Mouse (Mus musculus): ENCODE measurements around the gene Slc25a20.

Slc25a20 gene

DNA sequence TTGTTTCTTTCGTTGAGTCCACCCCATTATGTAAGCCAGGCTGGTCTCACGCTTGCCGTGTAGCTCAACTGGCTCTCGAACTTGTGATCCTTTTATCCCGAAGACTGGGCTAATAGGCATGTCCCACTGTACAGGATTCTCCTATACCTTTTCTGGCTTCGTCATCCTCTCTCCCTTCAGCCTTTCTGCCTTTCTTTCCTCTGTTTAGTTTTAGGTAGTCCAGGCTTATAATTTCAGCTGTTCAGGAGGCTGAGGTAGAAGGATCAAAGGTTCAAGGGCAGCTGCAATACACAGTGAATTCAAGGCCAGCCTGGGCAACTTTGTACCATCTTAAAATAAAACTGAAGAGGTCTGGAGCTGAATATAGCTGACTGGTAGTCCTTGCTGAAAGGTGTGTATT lies 25.3 kb downstream of the Slc25a20 start:
- DNase-seq (ENCODE audit: low spot score in 2 of 2): no peak

DNA sequence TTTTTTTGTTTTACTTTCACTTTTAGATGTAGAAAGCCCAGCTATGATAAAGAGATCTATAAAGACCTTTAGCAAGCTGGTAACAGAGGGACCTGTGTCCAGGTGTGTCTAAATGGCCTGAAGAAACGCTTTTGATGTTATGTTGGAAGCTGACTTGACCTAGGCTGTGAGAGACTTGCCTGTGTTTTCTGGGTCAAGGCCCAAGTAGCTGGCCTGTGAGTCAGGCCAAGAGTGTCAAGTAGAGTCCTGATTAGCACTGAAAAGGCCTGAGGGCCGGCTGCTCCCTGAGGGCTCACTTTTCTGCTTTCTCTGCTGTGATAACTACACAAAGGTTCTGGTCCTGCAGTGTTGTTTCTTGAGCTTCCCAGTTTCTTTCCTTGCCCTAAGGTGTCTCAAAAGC lies 25.8 kb downstream of the Slc25a20 start:
- DNase-seq (ENCODE audit: low spot score in 2 of 2): no peak

DNA sequence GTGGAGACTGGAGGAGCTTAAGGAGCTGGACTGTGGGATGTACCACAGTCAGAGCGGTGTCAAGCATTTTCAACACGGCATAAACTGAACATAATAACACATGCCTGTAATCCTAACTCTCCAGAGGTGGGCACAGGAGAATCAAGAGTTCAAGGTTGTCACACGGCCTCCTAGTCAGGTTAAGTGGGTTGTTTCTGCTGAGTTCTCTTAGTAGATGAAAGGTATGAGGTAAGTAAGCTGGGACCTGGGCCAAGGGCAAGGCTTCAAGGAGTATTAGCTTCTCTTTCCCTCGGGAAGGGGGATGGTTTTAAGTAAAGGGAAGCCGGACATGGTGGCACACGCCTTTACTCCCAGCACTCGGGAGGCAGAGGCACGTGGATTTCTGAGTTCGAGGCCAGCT lies 26.6 kb downstream of the Slc25a20 start:
- DNase-seq (ENCODE audit: low spot score in 2 of 2): no peak

GRCm38 (mm10) chr9:108689106-108689505 lies 27.2 kb downstream of the Slc25a20 start, which contains the start of gene Prkar2a:
Gene Prkar2a, plus strand, starts transcription at chr9:108689314.
- no peak for DNase-seq (ENCODE audit: low spot score in 2 of 2)

DNA sequence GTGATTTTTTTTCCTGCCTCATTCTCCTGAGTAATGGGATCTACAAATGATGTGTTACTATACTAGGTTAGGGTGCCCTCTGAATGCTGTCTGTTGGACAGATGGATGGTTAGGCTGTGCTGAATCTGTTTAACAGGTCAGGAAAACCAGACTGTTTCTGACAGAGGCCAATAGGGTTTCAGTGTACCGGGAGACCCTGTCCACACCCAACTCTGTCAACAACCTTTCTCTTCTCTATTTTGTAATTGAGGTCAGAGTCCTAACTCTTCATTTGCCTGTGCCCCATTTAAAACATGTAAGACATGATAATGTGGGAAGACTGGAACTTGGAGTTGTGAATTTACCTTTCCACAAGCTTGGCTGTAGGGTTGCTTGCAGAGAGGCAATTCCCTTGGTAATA lies 28.1 kb downstream of the Slc25a20 start:
- DNase-seq (ENCODE audit: low spot score in 2 of 2): no peak

- DNase-seq (ENCODE audit: low spot score in 2 of 2): no peak
These were observed 29.0 kb downstream of the Slc25a20 start for GRCm38 (mm10) chr9:108690914-108691313.

- no peak for DNase-seq (ENCODE audit: low spot score in 2 of 2)
These were observed 29.5 kb downstream of the Slc25a20 start for GRCm38 (mm10) chr9:108691371-108691770.

DNA sequence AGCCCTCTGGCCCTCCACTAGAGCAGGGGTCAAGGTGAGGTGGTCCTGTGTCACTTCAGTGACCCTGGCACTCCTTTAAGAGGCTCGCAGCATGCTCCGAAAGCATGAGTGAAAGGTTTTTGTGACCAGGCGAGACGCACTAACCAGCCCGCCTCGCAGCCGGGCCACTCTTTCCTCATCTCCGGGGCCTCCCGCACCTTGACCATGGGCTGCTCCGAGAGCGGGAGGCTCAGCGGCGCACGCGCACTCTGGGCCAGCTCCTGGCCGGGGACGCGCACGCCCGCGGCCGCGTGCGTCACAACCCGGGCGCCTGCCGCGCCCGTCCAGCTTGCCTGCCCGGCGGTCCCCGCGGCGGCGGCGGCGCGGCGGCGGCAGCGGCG lies 29.9 kb downstream of the Slc25a20 start:
- DNase-seq (ENCODE audit: low spot score in 2 of 2): peak; percentile 71 to 73

DNA sequence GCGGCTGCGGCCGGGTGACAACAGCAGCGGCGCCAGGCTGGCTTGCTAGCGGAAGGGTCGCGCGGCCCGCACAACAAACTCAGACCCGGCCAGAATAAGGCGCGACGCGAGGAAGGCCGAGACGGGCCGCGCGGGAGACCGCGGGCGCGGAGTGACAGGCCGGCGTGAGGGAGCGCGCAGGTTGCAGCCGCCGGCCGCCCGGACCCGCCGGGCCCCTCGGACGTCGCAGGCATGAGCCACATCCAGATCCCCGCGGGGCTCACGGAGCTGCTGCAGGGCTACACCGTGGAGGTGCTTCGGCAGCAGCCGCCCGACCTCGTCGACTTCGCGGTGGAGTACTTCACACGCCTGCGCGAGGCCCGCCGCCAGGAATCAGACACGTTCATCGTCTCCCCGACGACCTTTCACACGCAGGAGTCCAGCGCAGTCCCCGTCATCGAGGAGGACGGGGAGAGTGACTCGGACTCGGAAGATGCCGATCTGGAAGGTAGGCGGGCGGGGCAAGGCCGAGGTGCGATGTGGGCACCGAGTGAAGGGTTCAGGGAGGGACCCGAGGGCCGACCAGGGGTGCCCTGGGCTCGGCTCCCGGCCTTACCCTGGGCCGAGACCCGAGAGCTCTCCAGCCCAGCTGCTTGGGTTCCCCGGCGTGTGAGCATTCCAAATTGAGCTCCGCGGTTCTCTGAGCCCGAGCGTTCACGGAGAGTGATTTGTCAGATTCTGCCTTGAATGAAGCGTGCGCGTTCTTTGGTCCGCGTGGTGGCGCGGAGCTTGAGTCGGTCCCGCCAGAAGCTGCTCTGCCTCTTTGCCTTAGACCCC lies 30.5 kb downstream of the Slc25a20 start:
- DNase-seq (ENCODE audit: low spot score in 2 of 2): peak; percentile 48 to 57

GRCm38 (mm10) chr9:108693946-108694345 lies 32.1 kb downstream of the Slc25a20 start:
- no peak for DNase-seq (ENCODE audit: low spot score in 2 of 2)

DNA sequence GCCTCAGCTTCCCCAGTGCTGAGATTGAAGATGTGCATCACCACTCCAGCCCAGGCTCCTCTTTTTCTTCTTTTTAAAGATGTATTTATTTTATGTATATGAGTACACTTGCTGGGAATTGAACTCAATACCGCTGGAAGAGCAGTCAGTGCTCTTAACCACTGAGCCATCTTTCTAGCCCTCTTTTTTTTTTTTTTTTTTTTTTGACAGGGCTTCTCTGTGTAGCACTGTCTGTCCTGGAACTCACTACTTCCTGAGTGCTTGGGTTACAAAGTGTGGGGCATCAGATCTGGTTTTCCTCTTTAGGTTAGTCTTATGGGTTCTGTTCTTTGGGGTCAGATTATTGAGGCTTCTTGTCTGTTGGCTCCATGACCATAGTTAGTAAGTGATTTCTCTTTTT lies 32.6 kb downstream of the Slc25a20 start:
- DNase-seq (ENCODE audit: low spot score in 2 of 2): no peak

- DNase-seq (ENCODE audit: low spot score in 2 of 2): no peak
These were observed 40.6 kb downstream of the Slc25a20 start for GRCm38 (mm10) chr9:108702476-108702875.

GRCm38 (mm10) chr9:108703373-108704110 lies 41.7 kb downstream of the Slc25a20 start:
- DNase-seq (ENCODE audit: low spot score in 2 of 2): no peak

DNA sequence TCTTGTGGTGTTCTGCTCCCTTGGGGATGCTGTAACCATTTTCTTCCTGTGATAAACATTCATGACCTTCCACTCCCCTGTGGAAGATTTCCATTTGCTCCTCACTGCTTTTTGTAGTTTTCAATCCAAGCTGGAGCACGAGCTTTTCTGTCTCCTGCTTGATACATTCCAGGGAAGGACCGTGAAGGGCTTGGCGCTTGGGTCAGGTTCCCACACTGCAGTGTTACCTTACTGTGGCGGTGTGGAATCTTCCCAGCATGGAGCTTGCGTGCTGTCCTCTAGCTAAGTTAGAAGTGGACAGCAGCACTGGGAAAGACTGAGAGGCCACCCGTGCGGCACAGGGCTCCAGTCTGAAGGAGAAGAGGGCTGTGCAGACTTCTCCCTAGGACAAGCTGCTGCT lies 42.7 kb downstream of the Slc25a20 start:
- no peak for DNase-seq (ENCODE audit: low spot score in 2 of 2)

GRCm38 (mm10) chr9:108707212-108707611 lies 45.3 kb downstream of the Slc25a20 start:
- no peak for DNase-seq (ENCODE audit: low spot score in 2 of 2)

- no peak for DNase-seq (ENCODE audit: low spot score in 2 of 2)
These were observed 46.9 kb downstream of the Slc25a20 start for GRCm38 (mm10) chr9:108708833-108709232.

DNA sequence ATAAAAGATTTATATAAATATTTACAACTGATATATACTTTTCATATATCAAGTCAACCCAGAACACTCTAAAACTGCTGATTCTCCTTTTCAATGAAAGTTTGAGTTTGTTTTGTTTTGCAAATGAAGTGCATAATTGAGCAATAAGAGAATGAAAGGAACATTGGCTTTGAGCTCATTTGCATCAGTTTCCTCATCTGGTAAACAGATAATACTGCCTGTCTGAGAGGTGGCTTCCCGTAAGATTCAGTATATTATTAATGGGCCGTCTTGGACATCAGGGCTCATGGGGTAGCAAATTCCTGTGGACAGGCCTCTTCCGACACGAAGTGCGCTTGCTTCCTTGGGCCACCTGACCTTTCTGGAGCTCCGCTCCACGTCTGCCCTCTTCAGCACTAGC lies 48.9 kb downstream of the Slc25a20 start:
- no peak for DNase-seq (ENCODE audit: low spot score in 2 of 2)

DNA sequence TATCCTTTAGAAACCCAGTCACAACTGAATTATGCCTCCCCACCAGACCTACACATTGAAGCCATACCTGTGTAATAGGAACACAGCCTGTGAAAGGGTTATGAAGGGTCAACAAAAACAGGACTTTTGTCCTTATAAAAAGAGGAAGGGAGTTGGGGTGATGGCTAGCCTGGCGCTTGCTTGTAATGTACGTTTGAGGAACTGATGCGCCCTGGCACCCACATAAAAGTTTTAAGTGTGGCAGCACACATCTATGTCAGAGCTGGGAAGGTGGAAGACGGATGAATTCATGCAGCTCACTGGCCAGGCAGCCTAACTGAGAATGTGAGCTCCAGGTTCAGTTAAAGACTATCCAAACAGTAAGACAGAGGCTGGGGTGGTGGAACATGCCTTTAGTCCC lies 54.3 kb downstream of the Slc25a20 start:
- no peak for DNase-seq (ENCODE audit: low spot score in 2 of 2)

GRCm38 (mm10) chr9:108723751-108724150 lies 61.9 kb downstream of the Slc25a20 start:
- DNase-seq (ENCODE audit: low spot score in 2 of 2): no peak

GRCm38 (mm10) chr9:108726116-108726515 lies 64.2 kb downstream of the Slc25a20 start:
- DNase-seq (ENCODE audit: low spot score in 2 of 2): no peak

- no peak for DNase-seq (ENCODE audit: low spot score in 2 of 2)
These were observed 67.2 kb downstream of the Slc25a20 start for GRCm38 (mm10) chr9:108729050-108729449.

DNA sequence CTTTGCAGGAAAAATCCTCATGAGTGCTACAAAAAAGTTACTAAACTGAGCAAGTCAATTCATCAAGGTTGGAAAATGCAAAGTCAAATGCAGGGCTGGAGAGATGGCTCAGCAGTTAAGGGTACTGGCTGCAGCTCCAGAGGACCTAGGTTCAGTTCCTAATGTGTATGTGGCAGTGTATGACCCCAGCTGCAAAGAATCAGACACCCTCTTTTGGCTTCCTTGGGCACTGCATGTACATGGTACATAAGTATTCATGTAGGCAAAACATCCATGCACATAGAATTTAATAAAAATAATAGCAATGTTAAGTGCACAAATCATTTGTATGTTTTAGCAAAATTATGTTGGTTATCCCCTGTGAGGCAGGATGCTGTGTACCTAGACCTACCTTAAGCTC lies 70.6 kb downstream of the Slc25a20 start:
- DNase-seq (ENCODE audit: low spot score in 2 of 2): no peak

Measured in frontal cortex, postnatal 25 days (tissue).